Mouse (Mus musculus) forebrain, embryonic 15.5 days (tissue): Measurements from ENCODE around the gene Mettl26. TPM values are rescaled to one million over a fixed set of nuclear protein-coding genes. Genes with fewer than 3 reads are reported as not detected.

Experiments used
- ATAC-seq: fragments of 200-750 bp; cut with Nextera tagmentation; replicated peaks from 2 replicates; pipeline ENCODE4 v1.8.0; 2017; ENCODE audit warnings: mild to moderate bottlenecking, moderate TSS enrichment, moderate library complexity
- H3K27ac ChIP-seq: fragments of 300-500 bp; sonication (generic); replicated peaks from 2 replicates; pipeline ENCODE4 v1.5.1; 2015; ENCODE audit warnings: mild to moderate bottlenecking, inconsistent platforms
- H3K27me3 ChIP-seq: fragments of 300-500 bp; sonication (generic); 2 replicates; pipeline ENCODE4 v1.6.1; 2015; ENCODE audit warnings: inconsistent platforms
- H3K36me3 ChIP-seq: fragments of 300-500 bp; sonication (generic); 2 replicates; pipeline ENCODE4 v1.6.1; 2015; ENCODE audit warnings: mild to moderate bottlenecking, inconsistent platforms
- H3K4me1 ChIP-seq: fragments of 300-500 bp; sonication (generic); 2 replicates; pipeline ENCODE4 v1.6.1; 2015; ENCODE audit warnings: inconsistent platforms
- H3K4me2 ChIP-seq: fragments of 300-500 bp; sonication (generic); replicated peaks from 2 replicates; pipeline ENCODE4 v1.6.1; 2015; ENCODE audit warnings: mild to moderate bottlenecking, inconsistent platforms
- H3K4me3 ChIP-seq: fragments of 300-500 bp; sonication (generic); 2 replicates; pipeline ENCODE4 v1.5.1; 2015; ENCODE audit warnings: mild to moderate bottlenecking, inconsistent platforms
- H3K9ac ChIP-seq: fragments of 300-500 bp; sonication (generic); replicated peaks from 2 replicates; pipeline ENCODE4 v1.6.1; 2015; ENCODE audit warnings: mild to moderate bottlenecking, inconsistent platforms
- H3K9me3 ChIP-seq: fragments of 300-500 bp; sonication (generic); 2 replicates; pipeline ENCODE4 v1.6.1; 2016; ENCODE audit warnings: inconsistent platforms
- WGBS: fragments of 180-500 bp; shearing (Covaris S2); methylation state at CpG from one replicate; pipeline ENCODE4 v1.1.7; 2015; ENCODE audit warnings: mixed read lengths; 5-methylcytosine and 5-hydroxymethylcytosine counted together
- polyA plus RNA-seq: library from polyadenylated mRNA; unstranded; fragments of >200 nt; fragmentation: Nextera tagmentation; extraction: Ambion mirVana; gene quantifications from 2 replicates; pipeline ENCODE4 v1.2.1, GENCODE M21; 2015

Mettl26 gene
- polyA plus RNA-seq, 1 experiment from 2014 or later: 61.8 TPM

DNA sequence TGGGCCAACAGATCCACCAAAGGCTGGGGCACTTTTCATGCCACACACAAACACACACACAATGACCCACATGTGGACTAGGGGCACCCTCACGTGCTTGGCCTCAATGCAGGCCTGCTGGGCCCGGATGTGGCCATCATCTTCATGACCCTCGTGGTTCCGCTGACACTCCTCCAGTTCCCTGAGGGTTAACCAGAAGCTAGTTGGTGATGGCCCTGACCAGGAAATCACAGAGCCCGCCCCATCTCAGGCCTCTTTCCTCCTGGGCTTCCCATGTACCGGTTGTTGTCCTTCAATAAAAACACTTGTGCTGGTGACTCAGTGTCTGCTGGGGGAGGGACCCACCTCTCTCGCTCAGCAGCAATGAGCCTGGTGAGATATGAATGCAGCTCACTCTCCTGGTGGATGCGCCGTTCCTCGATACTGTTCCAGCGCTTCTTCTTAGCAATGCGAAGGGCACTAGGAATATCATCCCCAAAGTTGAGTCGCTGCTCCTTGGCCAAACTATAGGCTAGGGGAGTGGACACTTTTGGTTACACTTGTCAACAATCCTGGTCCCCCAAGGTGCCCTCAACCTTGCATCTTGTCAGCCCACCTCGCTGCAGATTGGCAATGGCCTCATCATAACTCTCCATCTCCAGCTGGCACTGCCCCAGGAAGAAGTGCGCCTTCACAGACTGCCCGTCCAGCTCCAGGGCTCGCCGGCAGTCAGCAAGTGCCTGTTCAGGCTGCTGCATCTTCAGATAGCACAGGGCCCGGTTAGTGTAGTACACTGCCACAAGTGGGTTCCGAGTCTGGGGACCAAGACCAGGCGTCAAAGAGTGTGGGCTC lies 43.2 kb upstream of the Mettl26 start:
- H3K4me3 ChIP-seq: peak overlapping the region; percentile 55
- no peaks in the 10 kb centered on the region for H3K27me3 ChIP-seq
- peaks cover 27% of the 10 kb centered on the region for H3K36me3 ChIP-seq
- peaks cover 83% of the 10 kb centered on the region for H3K4me1 ChIP-seq
- H3K4me2 ChIP-seq: peak overlapping the region; percentile 87
- H3K27ac ChIP-seq: peak overlapping the region; percentile 93
- no peak for ATAC-seq
- no peaks in the 10 kb centered on the region for H3K9me3 ChIP-seq
- H3K9ac ChIP-seq: peak overlapping the region; percentile 68
- 59% methylated on average over 21 of the region's 21 CpGs for WGBS

DNA sequence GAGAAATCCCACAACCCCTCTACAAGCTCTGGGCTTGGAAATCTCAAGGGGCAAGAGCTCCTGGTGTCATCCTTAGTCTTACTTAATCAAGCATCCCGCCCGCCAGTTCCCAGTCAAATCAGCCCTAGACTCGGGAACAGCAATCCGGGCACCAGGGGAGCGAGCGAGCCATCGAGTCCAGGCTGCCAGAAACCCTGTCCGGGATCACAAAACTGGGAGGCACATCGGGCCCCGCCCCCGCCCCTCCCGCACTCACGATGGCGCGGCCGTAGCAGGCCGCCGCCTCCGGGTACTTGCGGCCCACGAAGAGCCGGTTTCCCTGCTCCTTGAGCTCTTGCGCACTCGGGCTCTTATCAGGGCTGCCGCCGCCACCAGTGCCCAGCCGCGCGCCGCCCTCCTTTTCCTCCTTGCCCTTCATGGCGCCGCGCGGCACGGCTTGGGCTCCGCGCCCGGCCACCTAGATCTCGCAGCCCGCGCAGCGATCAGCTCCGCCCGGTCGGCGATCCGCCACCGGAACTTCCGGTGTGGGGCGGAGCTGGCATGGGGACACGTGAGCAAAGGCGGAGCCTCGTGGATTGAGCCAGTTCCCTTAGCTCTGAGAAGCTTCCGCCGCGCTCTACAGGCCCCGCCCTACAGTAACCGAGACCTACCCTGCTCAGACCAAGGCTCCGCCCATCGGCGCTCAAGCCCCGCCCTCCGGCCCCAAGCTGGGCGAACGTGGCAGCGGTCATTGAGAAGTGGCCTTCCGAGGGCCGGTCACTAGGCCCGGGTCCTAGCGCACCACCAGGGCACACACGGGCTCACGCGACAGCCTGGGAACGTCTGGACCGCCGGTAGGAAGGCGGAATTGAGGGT lies 42.2 kb upstream of the Mettl26 start:
- Histone ChIP-seq H3K27ac (peak overlapping the region; percentile 93), H3K9ac (peak overlapping the region; percentile 68), H3K27me3 (no peaks in the 10 kb centered on the region), H3K36me3 (peaks cover 22% of the 10 kb centered on the region), H3K4me2 (peak overlapping the region; percentile 87), H3K4me1 (peaks cover 84% of the 10 kb centered on the region), H3K9me3 (no peaks in the 10 kb centered on the region), H3K4me3 (peak overlapping the region; percentile 55)
- ATAC-seq: peak; percentile 90
- WGBS: 0% methylated on average over 75 of the region's 77 CpGs

DNA sequence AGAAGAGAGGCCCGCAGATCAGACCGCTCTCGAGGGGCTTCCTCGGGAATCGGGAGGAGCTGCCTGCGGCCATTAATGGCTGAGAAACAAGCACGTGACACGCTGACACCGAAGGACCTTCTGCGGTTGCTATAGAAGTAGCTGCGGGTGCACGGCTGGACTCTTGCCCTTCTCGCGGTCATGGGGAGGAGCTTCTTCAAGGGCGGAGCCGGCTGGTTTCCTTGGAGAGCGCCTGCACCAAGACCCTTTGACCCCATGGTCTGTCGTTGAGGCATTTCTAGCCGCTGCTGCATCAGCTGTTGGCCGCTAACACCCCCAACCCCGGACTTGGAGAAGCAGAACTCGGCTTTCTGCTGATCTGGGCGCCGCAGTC lies 41.6 kb upstream of the Mettl26 start, which contains the start of gene Stub1:
Gene Stub1 (minus strand): TSS at position 114 of the 373 bp plus-strand sequence.
- Histone ChIP-seq H3K9me3 (no peaks in the 10 kb centered on the region), H3K4me1 (peaks cover 84% of the 10 kb centered on the region), H3K27me3 (no peaks in the 10 kb centered on the region), H3K27ac (peak within 1 kb of the TSS; percentile 93), H3K4me3 (peak within 1 kb of the TSS; percentile 55), H3K4me2 (peak within 1 kb of the TSS; percentile 87), H3K9ac (peak within 1 kb of the TSS; percentile 68), H3K36me3 (peaks cover 20% of the 10 kb centered on the region)
- WGBS: under 1% methylated on average over 24 of the region's 24 CpGs
- no peak; the same call in 1 of the 2 replicates for ATAC-seq

DNA sequence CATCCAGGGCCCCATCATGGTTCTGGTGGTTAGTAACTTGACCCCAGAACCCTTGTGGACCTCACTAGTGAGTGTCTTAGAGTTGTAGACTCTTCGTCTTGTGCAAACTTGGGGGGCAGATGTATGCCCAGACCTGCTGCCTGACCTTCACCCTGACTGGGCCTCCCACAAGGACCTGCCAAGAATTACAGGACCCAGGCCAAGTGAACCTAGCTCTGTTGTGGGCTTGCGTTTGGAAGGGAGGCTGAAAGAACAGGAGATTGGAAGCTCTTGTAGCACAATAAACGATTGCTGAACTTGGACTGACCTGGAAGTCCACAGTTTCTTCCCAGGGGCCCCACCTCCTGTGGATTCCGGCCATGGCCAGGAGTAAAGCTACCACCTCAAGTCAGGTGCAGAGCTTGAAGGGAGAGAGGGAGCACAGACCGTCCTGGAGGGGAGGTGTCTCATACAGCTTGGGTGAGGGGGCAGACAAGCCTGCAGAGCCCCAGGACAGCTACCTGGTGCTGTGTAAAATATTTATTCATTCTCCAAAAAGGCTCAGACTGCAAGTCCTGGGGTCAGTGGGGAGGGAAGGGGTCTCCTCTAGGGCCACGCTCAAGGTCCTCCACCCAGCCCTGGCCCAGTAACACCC lies 40.8 kb upstream of the Mettl26 start:
- peak overlapping the region; percentile 93 for H3K27ac ChIP-seq
- H3K27me3 ChIP-seq: no peaks in the 10 kb centered on the region
- peak overlapping the region; percentile 68 for H3K9ac ChIP-seq
- peak overlapping the region; percentile 87 for H3K4me2 ChIP-seq
- 53% methylated on average over 6 of the region's 6 CpGs for WGBS
- H3K36me3 ChIP-seq: peaks cover 25% of the 10 kb centered on the region
- ATAC-seq: no peak
- H3K4me1 ChIP-seq: peaks cover 81% of the 10 kb centered on the region
- H3K9me3 ChIP-seq: no peaks in the 10 kb centered on the region
- H3K4me3 ChIP-seq: peak overlapping the region; percentile 55

DNA sequence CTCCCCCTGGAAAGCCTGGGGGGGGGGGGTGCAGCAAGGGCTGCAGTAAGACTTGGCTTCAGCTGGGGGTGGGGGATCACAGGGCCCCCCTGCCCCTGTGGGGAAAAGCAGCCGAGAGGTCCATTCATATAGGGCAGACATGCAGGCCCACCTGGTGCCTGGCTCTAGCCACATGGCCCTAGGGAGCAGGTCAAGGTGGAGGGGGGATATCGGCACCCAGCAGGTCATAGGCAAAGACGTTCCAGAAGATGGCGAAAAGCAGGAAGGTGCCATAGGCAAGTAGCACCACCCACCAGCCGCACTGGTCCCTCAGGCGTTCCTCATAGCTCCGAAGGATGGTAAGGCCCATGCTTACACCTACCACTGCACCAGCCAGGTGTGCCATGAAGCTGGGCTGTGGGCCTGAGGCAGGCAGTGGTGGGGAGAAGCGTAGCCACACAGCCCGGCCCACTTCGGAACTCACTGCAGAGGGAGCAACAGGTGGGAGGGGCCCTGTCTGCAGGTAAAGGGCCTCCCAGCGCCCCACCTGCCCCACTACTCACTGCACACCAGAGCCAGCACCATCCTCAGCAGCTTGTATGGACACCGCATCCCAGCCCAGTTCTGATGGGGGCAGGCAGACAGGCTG lies 40.2 kb upstream of the Mettl26 start:
- Histone ChIP-seq H3K9me3 (no peaks in the 10 kb centered on the region), H3K4me2 (peak overlapping the region; percentile 87), H3K9ac (peak overlapping the region; percentile 68; the same call in 1 of the 2 replicates), H3K27me3 (no peaks in the 10 kb centered on the region), H3K27ac (no peak overlapping the region), H3K36me3 (peaks cover 31% of the 10 kb centered on the region), H3K4me1 (peaks cover 78% of the 10 kb centered on the region), H3K4me3 (peak overlapping the region; percentile 55)
- WGBS: 88% methylated on average over 12 of the region's 12 CpGs
- ATAC-seq: no peak

DNA sequence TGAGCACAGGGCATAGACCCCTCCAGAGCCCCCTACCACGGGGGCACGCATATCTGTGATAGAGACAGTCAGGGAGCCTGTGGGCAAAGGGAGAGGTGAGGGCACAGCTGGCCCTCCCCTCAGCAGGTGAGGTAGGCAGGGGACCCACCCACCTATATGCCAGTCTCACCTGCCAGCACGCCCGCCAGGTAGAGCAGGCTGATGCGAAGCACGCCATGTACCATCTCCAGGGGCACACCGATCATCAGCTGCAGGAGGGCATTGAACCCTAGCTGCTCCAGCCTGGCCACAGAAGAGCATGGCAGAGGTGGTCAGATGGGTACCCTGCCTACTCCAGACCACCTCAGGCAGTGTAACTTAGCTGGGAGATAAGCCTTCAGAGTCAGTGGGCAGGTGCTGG lies 39.6 kb upstream of the Mettl26 start:
- Histone ChIP-seq H3K9ac (no peak overlapping the region), H3K4me2 (no peak overlapping the region), H3K27ac (no peak overlapping the region), H3K4me3 (peak overlapping the region; percentile 55; the same call in 1 of the 2 replicates), H3K9me3 (no peaks in the 10 kb centered on the region), H3K27me3 (no peaks in the 10 kb centered on the region), H3K4me1 (peaks cover 72% of the 10 kb centered on the region), H3K36me3 (peaks cover 30% of the 10 kb centered on the region)
- ATAC-seq: no peak
- 95% methylated on average over 7 of the region's 7 CpGs for WGBS

DNA sequence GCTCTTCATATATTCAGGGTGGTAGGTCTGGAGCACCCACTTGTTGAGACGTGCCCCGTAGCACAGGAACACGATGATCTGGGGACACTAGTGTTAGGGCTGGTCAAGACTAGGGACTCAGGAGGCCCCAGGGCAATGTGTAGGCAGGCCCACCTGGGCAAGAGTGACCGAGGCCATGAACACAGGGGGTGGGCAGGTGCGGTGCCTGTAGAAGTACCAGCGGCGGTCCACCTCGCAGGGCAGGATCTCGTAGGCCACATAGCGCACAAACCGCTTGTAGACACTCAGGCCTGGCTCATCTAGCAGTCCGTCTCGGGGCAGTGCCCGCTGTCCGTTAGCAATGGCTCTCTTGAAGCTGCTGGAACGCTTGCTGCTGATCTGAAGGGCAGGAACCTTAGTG lies 39.1 kb upstream of the Mettl26 start:
- 94% methylated on average over 16 of the region's 16 CpGs for WGBS
- Histone ChIP-seq H3K9ac (no peak overlapping the region), H3K9me3 (no peaks in the 10 kb centered on the region), H3K27ac (peak overlapping the region; percentile 80; the same call in 1 of the 2 replicates), H3K4me1 (peaks cover 67% of the 10 kb centered on the region), H3K27me3 (no peaks in the 10 kb centered on the region), H3K36me3 (peaks cover 30% of the 10 kb centered on the region), H3K4me3 (peak overlapping the region; percentile 51; the same call in 1 of the 2 replicates), H3K4me2 (peak overlapping the region; percentile 81)
- ATAC-seq: no peak

DNA sequence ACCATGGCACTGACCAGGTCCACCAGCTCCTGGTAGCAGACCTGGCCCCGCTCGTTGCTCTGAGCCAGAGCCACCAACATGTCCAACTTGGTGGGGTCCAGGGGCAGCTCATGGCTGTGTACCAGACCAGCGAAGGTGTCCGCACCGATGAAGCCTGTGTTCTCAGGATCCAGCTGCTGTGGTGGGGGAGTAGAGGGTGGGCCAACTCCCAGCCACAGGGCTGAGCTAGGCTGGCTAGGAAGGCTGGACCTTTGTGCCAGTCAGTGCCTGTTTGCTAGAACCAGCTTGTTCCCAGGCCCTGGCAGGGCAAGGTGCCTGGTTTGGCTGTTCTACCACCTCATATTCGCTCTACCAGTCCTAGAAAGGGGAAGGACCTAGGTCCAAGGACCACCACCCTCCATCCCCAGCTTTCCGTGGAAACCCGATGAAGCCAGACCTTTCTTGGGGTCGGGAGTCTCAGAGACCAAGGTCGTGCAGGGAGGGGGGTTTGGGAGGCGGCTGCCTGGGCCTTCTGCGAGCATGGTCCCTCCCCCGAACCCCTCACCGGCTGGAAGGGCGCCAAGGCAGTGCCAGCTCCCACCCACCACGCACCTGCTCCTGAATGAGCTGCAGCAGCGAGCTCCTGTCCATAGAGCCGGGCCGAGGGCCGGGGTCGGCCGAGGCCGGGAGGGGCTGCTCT lies 38.3 kb upstream of the Mettl26 start:
- ATAC-seq: no peak
- no peaks in the 10 kb centered on the region for H3K9me3 ChIP-seq
- 21% methylated on average over 23 of the region's 23 CpGs for WGBS
- no peaks in the 10 kb centered on the region for H3K27me3 ChIP-seq
- H3K9ac ChIP-seq: peak overlapping the region; percentile 75
- peaks cover 30% of the 10 kb centered on the region for H3K36me3 ChIP-seq
- H3K4me1 ChIP-seq: peaks cover 59% of the 10 kb centered on the region
- H3K27ac ChIP-seq: peak overlapping the region; percentile 80
- peak overlapping the region; percentile 51 for H3K4me3 ChIP-seq
- peak overlapping the region; percentile 81 for H3K4me2 ChIP-seq

DNA sequence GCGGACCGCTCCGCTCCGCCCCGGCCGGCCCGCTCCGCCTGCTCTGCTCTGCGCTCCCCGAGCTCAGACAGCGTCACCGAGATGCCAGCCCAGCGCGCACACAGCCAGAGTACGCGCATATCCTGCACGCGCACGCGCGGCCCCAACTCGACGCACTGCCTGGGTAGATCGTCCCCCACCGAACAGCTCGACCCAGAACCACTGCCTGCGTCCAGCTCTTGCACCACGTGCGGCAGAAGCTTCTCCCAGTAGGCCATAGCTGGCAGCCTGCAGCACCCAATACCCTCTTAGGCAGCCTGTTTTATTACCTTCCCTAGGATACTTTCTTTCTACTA lies 37.8 kb upstream of the Mettl26 start, which contains the start of gene Rhbdl1:
Gene Rhbdl1 (minus strand): TSS at position 220 of the 335 bp plus-strand sequence.
- H3K27me3 ChIP-seq: no peaks in the 10 kb centered on the region
- H3K36me3 ChIP-seq: peaks cover 33% of the 10 kb centered on the region
- H3K27ac ChIP-seq: peak within 1 kb of the TSS; percentile 80
- peak within 1 kb of the TSS; percentile 81 for H3K4me2 ChIP-seq
- peaks cover 54% of the 10 kb centered on the region for H3K4me1 ChIP-seq
- peak within 1 kb of the TSS; percentile 75 for H3K9ac ChIP-seq
- H3K4me3 ChIP-seq: peak within 1 kb of the TSS; percentile 51
- ATAC-seq: peak; percentile 29
- H3K9me3 ChIP-seq: no peaks in the 10 kb centered on the region
- under 1% methylated on average over 29 of the region's 29 CpGs for WGBS

DNA sequence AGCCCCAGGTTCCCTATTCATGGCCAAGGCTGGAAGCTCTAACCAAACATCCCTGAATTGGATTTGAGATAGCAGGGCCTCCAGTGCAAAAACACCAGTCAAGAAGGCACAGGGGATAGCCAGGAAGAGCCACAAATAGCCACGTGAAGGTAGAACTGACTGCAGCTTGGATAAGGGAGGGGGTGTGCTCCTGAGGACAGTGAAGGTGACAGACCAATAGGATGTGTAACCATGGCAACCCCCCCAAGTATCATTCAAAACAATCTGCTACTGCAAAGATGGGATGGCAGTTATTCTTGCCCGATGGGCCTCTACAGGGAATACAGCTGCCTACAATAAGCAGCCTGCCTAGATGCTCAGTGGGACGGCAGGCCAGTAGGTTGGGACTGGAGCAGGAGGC lies 37.3 kb upstream of the Mettl26 start:
- Histone ChIP-seq H3K4me2 (peak overlapping the region; percentile 81; the same call in 1 of the 2 replicates), H3K36me3 (peaks cover 34% of the 10 kb centered on the region), H3K27me3 (no peaks in the 10 kb centered on the region), H3K9me3 (no peaks in the 10 kb centered on the region), H3K4me3 (peak overlapping the region; percentile 51; the same call in 1 of the 2 replicates), H3K4me1 (peaks cover 52% of the 10 kb centered on the region), H3K9ac (peak overlapping the region; percentile 75; the same call in 1 of the 2 replicates), H3K27ac (peak overlapping the region; percentile 80)
- ATAC-seq: no peak
- 12% methylated on average over 3 of the region's 3 CpGs for WGBS

DNA sequence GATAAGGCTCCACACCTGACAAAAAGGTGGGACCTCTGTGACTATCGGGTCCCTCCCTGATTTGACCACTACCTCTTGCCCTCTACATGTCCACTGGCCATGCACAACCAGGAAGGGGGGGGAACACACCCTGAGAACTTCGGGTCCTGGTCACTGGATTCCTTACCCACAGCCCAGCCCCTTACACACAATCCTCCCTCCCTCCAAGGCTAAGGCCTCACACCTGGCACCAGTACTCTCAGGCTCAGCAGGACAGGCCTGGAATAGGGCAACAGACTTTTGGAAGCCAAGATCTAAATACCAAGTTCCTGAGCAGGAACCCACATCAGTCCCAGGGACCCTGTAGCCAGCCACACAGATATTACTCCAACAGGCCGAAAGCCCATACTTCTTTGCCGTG lies 36.0 kb upstream of the Mettl26 start:
- Histone ChIP-seq H3K4me2 (no peak overlapping the region), H3K27ac (no peak overlapping the region), H3K27me3 (no peaks in the 10 kb centered on the region), H3K36me3 (peaks cover 34% of the 10 kb centered on the region), H3K9me3 (no peaks in the 10 kb centered on the region), H3K4me1 (peaks cover 56% of the 10 kb centered on the region), H3K4me3 (no peak overlapping the region), H3K9ac (no peak overlapping the region)
- 88% methylated on average over 4 of the region's 4 CpGs for WGBS
- no peak for ATAC-seq
